Mouse (Mus musculus) right cerebral cortex, adult 2 months (tissue): ENCODE measurements around the gene Urb2.
"Not testable (repeated sequence)": the region's sequence is repeated elsewhere in the genome, so short reads cannot be mapped to it uniquely, and the experiment has no call there.

Experiments used
- DNase-seq, 2 experiments: peaks; one replicate each; pipeline ENCODE4 v3.0.0; 2021 to 2022; ENCODE audit warnings: low spot score in 2 of 2

Gene Urb2

GRCm38 (mm10) chr8:124014299-124014698 lies 7.0 kb upstream of the Urb2 start:
- not testable (repeated sequence) for DNase-seq

- DNase-seq: no peak
Measured at GRCm38 (mm10) chr8:124014751-124015150, 6.6 kb upstream of the Urb2 start.

- DNase-seq: no peak
Measured at GRCm38 (mm10) chr8:124019782-124020181, 1.5 kb upstream of the Urb2 start.

- peak in 1 of 2 experiments; percentile 12 for DNase-seq
Measured at GRCm38 (mm10) chr8:124020439-124021236, 670 bp upstream of the Urb2 start.

GRCm38 (mm10) chr8:124026265-124026664 lies 5.0 kb downstream of the Urb2 start:
- DNase-seq: not testable (repeated sequence)

- DNase-seq: no peak
Measured at GRCm38 (mm10) chr8:124027831-124028230, 6.5 kb downstream of the Urb2 start.

GRCm38 (mm10) chr8:124033400-124033799 lies 12.1 kb downstream of the Urb2 start:
- DNase-seq: no peak

GRCm38 (mm10) chr8:124038121-124038520 lies 16.8 kb downstream of the Urb2 start:
- no peak for DNase-seq

- DNase-seq: no peak
Measured at GRCm38 (mm10) chr8:124039351-124039750, 18.0 kb downstream of the Urb2 start.

GRCm38 (mm10) chr8:124042201-124042600 lies 20.9 kb downstream of the Urb2 start:
- DNase-seq: no peak

GRCm38 (mm10) chr8:124044421-124044820 lies 23.1 kb downstream of the Urb2 start:
- no peak for DNase-seq

- no peak for DNase-seq
Measured at GRCm38 (mm10) chr8:124044931-124045330, 23.6 kb downstream of the Urb2 start.

GRCm38 (mm10) chr8:124045856-124046255 lies 24.5 kb downstream of the Urb2 start:
- no peak for DNase-seq

- DNase-seq: peak; percentile 85
Measured at GRCm38 (mm10) chr8:124052110-124052509, 30.8 kb downstream of the Urb2 start.

- DNase-seq: no peak
Measured at GRCm38 (mm10) chr8:124052568-124052967, 31.3 kb downstream of the Urb2 start.

- DNase-seq: no peak
Measured at GRCm38 (mm10) chr8:124056832-124057655, 35.7 kb downstream of the Urb2 start.

- no peak for DNase-seq
Measured at GRCm38 (mm10) chr8:124066325-124067058, 45.2 kb downstream of the Urb2 start.

GRCm38 (mm10) chr8:124067059-124067750 lies 45.9 kb downstream of the Urb2 start:
- DNase-seq: no peak

- peak; percentile 32 to 35 for DNase-seq
Measured at GRCm38 (mm10) chr8:124070363-124071324, 49.3 kb downstream of the Urb2 start.

GRCm38 (mm10) chr8:124075977-124076376 lies 54.7 kb downstream of the Urb2 start:
- DNase-seq: no peak
